Mouse (Mus musculus): Measurements from ENCODE around the gene Cspg4.
"Not testable (repeated sequence)": the region's sequence is repeated elsewhere in the genome, so short reads cannot be mapped to it uniquely, and the experiment has no call there.

Cspg4 gene

DNA sequence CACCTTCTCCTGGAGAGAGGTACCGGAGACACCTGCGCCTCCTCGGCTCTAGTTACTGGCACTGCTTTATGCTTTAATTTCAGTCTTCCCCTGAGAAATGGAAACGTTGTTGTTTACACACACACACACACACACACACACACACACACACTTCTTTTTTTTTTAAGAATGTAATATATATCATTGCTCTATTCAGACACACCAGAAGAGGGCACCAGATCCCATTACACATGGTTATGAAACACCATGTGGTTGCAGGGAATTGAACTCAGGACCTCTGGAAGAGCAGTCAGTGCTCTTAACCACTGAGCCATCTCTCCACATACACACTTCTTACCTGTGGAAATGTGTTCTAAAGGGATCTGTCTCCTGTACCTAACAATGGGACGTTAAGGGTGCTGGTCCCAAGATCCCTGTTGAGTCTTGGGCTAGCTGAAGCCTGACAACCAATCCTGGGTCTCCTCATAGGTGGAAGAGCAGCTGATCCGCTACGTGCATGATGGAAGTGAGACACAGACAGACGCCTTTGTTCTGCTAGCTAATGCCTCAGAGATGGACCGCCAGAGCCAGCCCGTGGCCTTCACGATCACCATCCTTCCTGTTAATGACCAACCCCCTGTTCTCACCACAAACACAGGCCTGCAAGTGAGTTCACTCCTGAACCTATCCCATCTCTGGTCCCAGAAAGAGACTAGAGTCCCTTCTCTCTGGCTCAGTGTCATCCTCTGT lies 25.9 kb downstream of the Cspg4 start:
- in situ Hi-C loops (cut with MboI; ENCODE audit: low sequenced_read_pairs), result no loop called here

DNA sequence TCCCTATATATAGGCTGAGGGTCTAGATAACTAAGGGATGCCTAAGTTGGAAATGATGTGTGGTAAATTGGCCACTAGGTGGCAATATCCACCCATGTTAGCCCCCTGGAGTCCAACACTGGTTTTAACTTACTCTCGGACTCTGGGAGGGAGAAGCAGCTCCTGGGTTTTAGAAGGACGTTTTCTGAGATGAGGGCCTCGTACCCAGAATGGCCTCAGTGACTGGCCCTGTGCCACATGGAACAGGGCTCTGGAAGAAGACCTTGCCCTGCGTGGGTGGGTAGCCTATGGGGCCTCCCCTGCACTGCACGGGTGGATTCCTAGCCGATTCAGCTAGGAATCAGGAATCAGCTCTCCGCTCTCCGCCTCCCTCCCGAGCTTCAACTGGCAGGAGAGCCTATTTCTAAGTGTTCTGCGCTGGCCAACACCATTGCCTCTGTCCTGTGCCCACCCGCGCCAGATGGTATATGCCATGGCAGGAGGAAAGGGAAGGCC lies 26.7 kb downstream of the Cspg4 start:
- in situ Hi-C loops (cut with MboI; ENCODE audit: low sequenced_read_pairs), result no loop called here

DNA sequence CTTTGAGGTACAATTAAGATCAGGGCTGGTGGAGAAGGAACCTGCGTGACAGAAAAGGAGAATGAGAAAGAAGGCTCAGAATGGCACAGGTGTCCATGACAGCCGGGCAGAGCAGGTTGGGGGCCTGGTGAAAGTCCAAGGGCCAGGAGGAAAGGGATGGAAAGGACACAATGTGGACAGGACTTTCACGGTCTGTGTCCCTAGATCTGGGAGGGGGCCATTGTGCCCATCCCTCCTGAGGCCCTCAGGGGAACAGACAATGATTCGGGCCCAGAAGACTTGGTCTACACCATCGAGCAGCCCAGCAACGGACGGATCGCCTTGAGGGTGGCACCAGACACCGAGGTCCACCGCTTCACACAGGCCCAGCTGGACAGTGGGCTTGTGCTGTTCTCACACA lies 27.3 kb downstream of the Cspg4 start:
- in situ Hi-C loops (cut with MboI; ENCODE audit: low sequenced_read_pairs), result no loop called here

DNA sequence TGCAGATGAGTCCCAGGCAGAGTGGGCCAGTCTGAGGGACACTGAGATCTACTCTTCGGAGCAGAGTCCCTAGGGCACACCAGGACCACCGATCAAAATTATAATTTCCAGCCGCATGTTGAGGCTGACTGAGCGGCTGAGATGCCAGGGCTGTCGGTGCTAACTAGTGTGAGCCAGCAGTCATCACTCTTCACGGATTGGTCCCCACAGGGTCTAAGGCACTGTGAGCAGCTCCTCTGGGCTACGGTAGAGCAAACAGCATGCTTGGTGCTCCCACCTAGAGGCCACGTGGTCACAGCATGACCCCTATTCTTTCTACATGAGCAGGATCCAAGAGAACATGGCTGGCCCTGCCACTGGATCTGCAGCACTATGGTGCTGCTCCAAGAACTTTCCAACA lies 28.5 kb downstream of the Cspg4 start:
- in situ Hi-C loops (cut with MboI; ENCODE audit: low sequenced_read_pairs), result no loop called here

DNA sequence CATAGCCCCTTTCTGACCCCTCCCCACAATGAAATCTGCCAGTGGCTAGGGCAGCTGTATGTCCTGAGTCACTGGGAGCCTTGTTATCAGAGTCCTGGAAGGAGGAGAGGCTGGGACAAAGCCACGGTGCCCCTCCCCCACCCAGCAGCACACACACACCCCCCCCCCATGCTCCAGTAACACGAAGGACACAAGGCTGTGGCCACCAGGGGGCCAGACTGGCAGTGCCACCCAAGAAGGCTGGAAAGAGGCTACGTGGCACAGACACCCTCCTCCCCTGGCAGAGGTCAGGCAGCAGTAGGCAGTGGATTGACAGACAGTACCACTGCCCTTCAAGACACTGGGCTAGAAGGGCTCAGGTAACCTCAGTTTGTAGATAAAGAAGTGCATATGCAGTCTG lies 29.2 kb downstream of the Cspg4 start:
- in situ Hi-C loops (cut with MboI; ENCODE audit: low sequenced_read_pairs), result no loop called here

DNA sequence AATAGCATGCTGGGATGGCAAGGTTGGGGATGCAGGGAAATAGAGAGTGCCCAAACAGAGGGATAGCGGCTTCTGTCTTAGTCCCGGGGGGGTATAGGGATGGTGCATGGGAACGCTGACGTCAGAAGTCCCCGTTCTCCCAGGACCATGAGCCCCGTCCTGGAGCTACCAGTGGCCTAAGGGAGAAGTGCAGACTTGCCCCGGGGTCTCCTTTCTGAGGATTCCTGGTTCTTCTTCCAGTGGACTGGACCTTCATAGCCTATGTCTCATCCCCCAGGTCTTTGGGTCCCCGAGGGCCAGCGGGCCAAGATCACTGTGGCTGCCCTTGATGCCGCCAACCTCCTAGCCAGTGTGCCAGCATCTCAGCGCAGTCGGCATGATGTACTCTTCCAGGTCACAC lies 31.9 kb downstream of the Cspg4 start:
- in situ Hi-C loops (cut with MboI; ENCODE audit: low sequenced_read_pairs), result no loop called here

DNA sequence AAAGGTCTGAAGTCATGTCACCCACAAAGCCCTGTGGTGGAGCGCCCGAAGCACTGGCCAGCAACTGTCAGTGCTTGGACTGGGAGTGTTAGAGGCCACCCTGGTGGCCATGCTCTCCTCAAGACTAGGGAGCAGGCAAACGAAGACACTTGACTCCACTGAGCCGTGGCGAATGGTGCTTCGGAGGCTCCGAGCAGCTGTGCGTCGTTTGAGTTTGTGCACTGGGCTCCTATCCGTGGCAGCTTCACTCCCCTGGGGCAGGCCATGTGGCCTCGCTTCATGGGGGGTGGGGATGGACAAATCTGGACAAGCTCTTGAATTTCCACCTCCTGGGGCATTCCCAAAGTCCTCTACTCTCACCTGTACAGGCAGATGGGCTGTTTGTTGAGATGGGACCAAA lies 34.6 kb downstream of the Cspg4 start:
- in situ Hi-C loops (cut with MboI; ENCODE audit: low sequenced_read_pairs), result no loop called here

DNA sequence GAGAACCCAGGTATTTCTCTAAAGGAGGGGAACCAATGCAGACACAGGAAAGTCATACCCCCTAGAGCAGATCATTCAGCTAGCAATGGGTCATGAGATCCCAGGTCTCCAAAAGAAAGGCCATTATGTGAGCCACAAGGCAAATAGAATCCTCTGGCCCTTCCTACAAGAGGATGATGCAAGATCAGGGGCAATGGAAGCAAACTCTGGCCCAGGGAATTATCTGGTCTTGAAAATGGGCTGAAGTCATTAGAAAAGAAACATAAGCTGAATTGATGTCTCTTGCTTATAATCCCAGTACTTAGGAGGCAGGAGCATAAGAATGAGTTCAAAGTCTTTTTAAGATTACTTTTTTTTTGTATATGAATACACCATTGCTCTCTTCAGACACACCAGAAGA lies 35.2 kb downstream of the Cspg4 start:
- in situ Hi-C loops (cut with MboI; ENCODE audit: low sequenced_read_pairs), result no loop called here

DNA sequence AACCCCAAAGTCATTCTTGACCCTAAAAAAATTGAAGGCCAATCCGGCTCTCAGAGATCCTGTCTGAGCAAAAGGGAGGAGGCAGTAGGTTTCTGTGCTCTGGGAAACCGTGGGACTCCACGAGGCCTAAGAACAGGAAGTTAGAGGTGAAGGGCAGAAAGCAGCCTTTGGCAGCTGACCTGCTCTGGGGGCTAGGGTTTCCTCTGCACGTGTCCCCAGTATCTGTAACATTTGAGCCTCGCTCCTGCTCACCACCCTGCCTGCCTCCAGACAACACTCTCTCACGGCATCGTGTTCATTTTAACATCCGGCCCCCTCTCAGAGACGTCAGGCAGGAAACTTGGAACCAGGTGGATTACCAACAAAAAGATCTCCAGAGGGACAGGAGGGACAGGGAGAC lies 35.7 kb downstream of the Cspg4 start:
- in situ Hi-C loops (cut with MboI; ENCODE audit: low sequenced_read_pairs), result no loop called here

DNA sequence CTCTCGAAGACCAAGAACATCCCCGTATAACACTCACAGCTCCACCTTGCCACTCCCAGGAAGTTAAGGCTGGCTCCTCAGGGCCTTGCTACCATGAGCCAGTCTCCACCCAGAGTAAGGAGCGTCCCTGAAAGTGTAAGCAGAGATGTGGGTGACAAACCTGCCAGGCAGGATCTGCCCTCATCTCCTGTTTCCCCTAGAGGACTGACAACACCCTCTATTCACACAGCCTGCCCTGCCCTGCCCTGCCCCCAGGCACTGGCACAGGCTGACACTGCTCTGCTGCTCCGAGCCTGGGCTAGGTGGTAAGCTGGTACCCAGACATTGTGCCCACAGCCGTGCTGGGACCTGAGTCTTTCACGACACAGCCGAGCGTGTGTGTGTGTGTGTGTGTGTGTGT lies 36.4 kb downstream of the Cspg4 start:
- in situ Hi-C loops (cut with MboI; ENCODE audit: low sequenced_read_pairs), result no loop called here

DNA sequence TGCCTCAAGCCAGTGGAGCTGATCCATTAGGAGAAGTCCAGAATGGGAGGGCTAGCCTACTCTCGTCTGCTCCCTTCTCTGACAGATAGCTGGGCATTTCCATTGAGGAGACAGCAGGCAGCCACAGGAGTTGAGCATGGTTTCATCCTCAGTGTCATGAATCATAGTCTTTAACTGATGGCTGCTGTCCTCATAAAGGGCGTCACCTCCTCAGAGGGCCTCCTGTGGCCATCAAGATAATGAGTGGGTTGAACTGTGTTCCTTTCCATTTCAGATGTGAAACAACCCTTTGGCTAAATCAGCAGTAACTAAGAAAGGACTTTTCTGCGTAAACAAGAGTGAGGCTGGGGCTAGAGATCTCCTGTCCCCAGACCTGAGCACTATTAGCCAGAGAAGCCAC lies 38.8 kb downstream of the Cspg4 start:
- in situ Hi-C loops (cut with MboI; ENCODE audit: low sequenced_read_pairs), result no loop called here

DNA sequence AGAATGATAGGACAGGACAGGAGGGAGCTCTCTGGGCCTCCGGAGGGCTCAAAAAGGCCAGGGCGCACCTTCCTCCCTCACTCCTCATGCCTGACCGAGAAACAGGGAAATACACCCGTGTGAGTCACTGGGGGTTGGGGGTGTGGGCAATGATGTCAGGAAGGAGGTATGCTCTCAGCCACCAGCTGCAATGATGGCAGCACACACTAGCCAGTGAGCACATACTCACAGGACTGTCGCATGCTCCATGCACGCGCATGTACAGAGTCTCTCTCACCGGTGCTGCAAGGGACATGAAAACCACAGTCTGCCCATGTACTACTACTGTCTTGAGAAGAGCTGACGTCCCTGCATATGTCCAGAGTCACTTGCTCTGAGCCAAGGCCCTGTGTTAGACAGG lies 42.7 kb downstream of the Cspg4 start:
- in situ Hi-C loops (cut with MboI; ENCODE audit: low sequenced_read_pairs), result no loop called here

DNA sequence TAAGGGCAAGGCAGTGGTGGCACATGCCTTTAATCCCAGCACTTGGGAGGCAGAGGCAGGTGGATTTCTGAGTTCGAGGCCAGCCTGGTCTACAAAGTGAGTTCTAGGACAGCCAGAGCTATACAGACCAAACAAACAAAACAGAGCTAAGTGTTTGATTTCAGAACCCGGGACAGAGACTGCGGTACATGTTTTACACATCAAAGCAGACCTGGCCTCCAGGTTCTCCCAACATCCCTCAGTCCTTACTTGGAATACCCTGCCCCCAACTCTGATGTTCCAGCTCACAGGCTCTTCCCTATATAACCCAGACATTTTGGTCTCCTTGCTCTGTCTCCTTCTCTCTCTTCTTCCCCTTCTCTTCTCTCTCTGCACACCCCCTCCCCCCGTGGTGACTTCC lies 45.2 kb downstream of the Cspg4 start:
- in situ Hi-C loops (cut with MboI; ENCODE audit: low sequenced_read_pairs), result not testable (repeated sequence)

DNA sequence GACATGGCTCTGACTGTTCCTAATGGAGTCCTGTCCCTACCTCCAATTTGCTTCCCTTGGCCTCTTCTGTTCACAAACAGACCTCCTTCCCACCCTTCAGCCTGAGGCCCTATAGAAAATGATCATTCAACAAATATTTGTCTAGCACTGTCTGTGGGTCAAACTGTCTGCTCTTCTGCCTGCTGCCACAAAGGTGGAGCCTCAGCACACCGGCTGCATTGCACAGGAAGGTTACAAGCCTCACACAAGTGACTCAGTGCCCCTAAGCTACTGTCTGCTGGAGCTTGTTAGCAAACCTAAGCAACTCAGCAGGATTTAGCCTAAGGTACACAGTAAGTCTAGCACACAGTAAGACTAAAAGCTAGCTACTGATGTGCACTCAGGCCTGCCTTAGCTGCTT lies 46.2 kb downstream of the Cspg4 start:
- in situ Hi-C loops (cut with MboI; ENCODE audit: low sequenced_read_pairs), result no loop called here

DNA sequence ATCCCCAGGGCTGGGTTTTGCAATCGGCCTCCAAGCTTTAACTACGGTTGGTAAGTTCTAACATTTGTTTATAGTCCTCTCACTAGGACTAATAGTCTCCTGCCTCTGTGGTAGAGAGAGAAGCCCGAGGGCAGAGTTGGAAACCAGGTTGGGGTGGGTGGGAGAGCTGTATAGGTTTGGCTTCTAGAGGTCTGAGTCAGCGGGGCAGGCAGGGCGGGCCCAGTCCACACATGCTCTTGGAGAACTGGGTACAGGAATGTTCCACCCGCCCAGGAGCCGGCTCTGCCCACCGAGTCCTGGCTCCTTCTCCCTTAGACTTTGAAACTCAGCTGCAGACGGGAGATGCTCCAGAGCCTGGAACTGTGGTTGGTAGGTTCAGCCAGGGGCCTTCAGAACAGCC lies 49.2 kb downstream of the Cspg4 start:
- in situ Hi-C loops (cut with MboI; ENCODE audit: low sequenced_read_pairs), result no loop called here

DNA sequence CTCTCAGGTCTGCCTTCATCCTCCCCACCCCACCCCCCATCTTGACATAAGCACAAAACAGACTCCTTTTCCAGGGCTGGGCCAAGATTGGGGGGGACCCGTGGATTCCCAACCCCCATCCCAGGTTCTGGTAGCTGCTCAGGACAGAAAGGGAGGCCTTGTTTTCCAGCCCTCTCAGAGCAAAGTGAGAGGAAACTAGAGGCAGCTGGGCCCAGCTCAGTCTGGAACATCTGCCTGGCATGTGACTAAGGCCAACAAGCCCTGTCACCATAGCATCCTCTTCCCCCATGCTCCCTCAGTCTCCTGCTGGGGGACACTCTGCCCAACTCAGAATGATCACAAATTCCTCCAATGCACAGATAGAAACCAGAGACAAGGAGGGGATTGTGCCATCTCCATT lies 50.3 kb downstream of the Cspg4 start:
- in situ Hi-C loops (cut with MboI; ENCODE audit: low sequenced_read_pairs), result no loop called here

DNA sequence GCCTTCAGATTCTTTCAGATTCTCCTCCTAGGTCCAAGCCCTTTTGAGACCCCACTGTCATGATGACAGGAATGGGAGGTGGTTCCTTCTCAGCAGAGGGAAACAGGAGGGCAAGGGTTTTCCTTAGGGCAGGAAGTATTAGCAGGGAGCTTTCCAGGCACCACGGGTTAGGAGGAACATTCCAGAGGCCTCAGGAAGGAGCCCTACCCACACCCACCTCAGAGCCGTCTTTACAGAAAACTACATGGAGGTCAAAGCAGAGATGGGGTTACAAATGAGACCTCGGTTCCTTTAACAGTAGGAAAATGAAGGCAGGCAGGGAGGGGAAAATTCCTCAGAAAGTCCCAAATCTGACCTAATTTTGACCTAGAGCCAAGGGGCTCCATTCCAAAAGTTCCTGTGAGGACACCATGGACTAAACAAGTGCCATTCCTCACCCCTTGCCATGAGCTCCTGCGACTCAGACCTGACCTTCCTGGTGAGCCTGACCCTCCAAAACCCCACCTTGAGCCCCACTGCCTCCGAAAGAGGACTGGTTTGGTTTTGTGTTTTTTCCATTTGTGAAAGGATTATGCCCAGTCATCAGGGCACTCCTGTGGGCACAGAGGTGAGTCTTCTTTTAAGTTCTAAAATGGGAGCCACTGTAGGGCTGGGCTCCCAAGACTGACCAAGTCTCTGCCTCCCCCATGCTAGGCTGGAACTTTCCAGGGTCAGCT lies 51.0 kb downstream of the Cspg4 start:
- in situ Hi-C loops (cut with MboI; ENCODE audit: low sequenced_read_pairs), result no loop called here

DNA sequence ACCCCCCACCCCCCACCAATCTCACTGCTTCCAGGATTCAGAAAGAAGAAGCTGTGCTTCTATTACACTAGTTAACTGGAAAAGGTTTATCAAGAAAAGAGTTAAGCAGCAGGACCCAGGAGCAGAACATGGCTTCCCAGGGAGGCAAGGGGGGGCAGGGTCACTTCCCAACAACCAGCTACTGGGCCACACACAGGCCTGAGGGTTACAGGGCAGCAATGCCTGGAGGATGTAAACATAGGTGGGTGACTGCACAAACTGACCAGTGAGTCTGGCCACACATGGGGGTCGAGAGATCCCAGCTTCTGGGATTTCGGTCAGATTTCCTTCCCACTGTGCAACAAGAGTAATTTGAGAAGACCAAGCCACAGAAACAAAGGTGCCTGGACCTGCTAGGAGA lies 52.3 kb downstream of the Cspg4 start:
- in situ Hi-C loops (cut with MboI; ENCODE audit: low sequenced_read_pairs), result no loop called here

DNA sequence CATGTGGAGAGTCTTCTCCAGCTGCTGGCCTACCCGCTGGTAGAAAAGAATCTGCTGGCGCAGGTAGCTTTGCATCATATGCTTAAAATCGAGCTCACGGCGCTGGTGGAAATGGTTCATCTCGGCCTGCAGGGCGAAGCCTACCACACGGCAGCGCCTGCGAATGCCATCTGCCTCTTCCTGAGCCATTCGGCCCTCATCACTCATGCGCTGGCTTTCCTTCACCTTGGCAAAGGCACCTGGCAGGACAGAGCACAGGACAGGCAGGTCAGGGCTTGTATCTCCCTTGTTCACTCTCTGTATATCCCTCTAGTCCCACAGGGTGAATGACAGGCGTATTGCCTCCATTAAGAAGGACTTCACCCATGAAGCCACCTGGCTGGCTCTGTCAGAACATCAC lies 53.6 kb downstream of the Cspg4 start:
- in situ Hi-C loops (cut with MboI; ENCODE audit: low sequenced_read_pairs), result no loop called here

DNA sequence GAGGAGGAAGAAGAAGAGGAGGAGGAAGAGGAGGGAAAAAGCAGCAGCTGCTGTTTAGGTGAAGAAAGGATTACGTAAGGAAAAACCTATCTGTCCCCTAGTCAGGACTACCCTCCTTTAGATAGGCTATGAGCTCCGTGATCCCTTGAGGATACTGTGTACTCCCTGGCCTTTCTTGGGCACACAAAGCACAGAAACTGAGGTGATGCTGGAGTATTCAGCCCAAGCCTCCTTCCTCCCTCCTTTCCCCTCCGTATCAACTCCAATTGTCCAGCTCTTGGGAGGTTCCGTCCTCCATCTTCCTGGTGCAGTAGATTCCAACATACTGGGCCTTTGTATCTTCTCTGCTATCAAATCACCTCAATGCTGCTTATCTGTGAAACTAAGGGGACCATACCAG lies 57.9 kb downstream of the Cspg4 start:
- in situ Hi-C loops (cut with MboI; ENCODE audit: low sequenced_read_pairs), result no loop called here

DNA sequence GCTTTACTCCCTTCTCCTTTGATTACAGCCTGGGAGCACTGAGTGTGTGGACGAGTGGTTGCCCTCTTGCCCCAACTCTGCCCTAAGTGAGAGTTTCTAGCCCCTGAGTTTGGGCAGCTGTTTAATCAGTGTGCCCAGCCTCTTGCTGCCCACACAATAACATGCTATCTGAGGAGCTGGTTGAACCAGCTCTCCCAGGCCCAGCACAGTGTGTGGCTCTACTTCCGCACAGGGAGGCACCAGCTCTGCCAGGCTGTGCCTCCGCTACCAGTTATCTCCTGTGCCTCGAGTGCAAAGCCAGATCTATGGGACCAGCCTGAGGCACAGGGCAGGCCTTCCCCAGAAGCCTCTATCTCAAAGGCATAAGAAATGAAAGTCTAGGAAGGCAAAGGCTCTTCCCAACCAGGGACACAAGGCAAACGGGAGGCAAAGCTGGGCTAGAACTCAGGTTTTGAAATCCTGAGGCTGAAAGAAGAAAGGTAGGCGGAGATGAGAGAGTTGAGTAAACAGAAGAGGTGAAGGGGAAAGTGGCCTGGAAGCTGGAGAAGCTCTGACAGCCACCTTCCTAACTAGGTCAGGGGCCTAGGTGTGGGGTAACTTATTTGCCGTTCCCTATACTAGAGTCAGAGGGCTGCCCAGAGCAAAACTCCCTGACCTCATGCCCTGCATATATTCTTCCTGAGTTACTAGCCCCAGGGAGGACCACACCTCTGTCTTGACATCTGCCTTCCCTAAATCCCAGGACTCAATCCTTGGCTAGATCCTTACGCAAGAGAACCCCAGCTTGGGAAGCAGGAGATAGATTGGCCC lies 59.2 kb downstream of the Cspg4 start:
- in situ Hi-C loops (cut with MboI; ENCODE audit: low sequenced_read_pairs), result no loop called here

DNA sequence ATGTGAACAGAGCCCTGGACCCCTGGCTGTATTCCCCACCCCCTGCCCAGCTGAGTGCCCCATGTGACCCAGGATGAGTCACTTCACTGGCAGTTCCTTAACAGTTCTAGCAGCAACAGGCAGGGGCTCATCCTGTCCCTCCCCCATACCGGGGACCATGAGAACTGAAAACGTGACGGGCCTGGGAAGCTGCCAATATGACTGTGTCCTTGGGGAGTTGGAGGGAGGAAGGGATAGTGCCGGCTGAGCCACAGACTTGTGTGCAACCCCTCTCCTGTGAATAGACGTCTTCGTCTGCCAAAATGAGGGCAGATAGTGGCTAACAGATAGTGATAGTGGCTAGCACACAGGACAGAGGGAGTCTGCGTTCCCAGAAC lies 59.8 kb downstream of the Cspg4 start:
- in situ Hi-C loops (cut with MboI; ENCODE audit: low sequenced_read_pairs), result no loop called here
